Mouse (Mus musculus) ES-E14 (cell line): ENCODE data around the gene Cbl.

ENCODE experiments used
- CHD2 ChIP-seq: IDR thresholded peaks from 2 replicates; pipeline ENCODE4 v1.6.1; 2014; ENCODE audit warnings: mild to moderate bottlenecking, low read depth, low read length, inconsistent platforms
- HCFC1 ChIP-seq: IDR thresholded peaks from 2 replicates; pipeline ENCODE4 v1.6.1; 2012; ENCODE audit warnings: low read length, inconsistent platforms, borderline replicate concordance; ENCODE audit not compliant: insufficient read depth
- MAFK ChIP-seq: IDR thresholded peaks from 2 replicates; pipeline ENCODE4 v1.6.1; 2014; ENCODE audit warnings: mild to moderate bottlenecking, low read depth, low read length, inconsistent platforms; ENCODE audit not compliant: insufficient read depth
- ZC3H11A ChIP-seq: IDR thresholded peaks from 2 replicates; pipeline ENCODE4 v1.6.1; 2012; ENCODE audit warnings: low read depth, mild to moderate bottlenecking, inconsistent platforms, low read length, borderline replicate concordance
- ZNF384 ChIP-seq: IDR thresholded peaks from 2 replicates; pipeline ENCODE4 v1.6.1; 2012; ENCODE audit warnings: low read depth, low read length, inconsistent platforms

DNA sequence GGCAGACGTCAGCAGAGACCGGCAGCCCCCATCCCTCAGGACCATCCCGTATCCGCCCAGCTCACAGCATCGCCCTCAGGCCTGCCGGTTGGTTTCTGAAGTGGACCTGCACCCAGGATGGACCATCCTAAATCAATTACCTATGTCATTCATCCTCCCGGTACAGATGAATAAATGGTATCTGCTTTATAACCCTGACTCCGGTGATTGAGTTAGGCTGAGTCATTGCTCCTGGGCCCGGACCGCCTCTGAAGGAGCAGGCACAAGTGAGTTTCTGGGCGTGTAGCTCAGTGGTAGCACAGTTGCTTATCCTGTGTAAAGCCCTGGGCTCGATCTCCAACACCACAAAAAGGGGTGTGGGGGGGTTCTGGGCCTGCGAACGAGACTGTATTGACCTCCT is 27.5 kb upstream of the Cbl start:
- TF ChIP-seq ZC3H11A (no peak), CHD2 (no peak), ZNF384 (no peak), HCFC1 (no peak), MAFK (no peak)
